Mouse (Mus musculus): ENCODE results near the gene Shpk.

DNA sequence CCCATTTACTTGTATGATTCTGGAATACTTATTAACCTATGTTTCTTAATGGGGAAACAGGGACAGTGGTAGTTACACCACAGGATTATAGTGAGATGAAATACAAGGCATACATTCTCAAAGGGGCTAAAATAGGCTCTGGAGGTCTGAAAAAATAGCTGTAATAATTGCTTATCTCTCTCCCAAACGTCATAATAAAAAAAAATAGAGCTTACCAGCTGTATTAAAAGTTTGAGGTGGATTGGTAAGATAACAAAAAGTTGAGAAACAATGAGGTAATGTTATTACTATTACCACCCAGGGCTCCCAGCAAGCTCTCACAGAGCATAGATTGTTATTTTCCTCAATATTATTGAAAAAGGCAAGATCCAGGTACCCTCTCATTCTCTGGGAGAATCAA is 1.1 kb upstream of the Shpk start:
- TF ChIP-seq EP300 (IDR thresholded peaks at IDR 0.05; ENCODE audit: low read depth) (no peak), CTCF (IDR thresholded peaks at IDR 0.05; ENCODE audit: low read depth) (no peak)

Data from liver, embryonic 14.5 days (tissue).